Mouse (Mus musculus) brain, embryonic 14.5 days (tissue): ENCODE measurements around the gene Qpct.

Experiments
- CTCF ChIP-seq: fragments of 200-500 bp; IDR thresholded peaks from 2 replicates; pipeline ENCODE4 v1.5.1; 2012; ENCODE audit warnings: inconsistent platforms, mild to moderate bottlenecking, moderate library complexity, borderline replicate concordance; ENCODE audit not compliant: insufficient read depth, insufficient read length; ENCODE audit errors: extremely low read depth
- POLR2A ChIP-seq: fragments of 200-500 bp; IDR thresholded peaks from 2 replicates; pipeline ENCODE4 v1.6.1; 2012; ENCODE audit warnings: mild to moderate bottlenecking, inconsistent platforms, borderline replicate concordance; ENCODE audit not compliant: poor library complexity, insufficient read depth, insufficient read length, severe bottlenecking; ENCODE audit errors: extremely low read depth

DNA sequence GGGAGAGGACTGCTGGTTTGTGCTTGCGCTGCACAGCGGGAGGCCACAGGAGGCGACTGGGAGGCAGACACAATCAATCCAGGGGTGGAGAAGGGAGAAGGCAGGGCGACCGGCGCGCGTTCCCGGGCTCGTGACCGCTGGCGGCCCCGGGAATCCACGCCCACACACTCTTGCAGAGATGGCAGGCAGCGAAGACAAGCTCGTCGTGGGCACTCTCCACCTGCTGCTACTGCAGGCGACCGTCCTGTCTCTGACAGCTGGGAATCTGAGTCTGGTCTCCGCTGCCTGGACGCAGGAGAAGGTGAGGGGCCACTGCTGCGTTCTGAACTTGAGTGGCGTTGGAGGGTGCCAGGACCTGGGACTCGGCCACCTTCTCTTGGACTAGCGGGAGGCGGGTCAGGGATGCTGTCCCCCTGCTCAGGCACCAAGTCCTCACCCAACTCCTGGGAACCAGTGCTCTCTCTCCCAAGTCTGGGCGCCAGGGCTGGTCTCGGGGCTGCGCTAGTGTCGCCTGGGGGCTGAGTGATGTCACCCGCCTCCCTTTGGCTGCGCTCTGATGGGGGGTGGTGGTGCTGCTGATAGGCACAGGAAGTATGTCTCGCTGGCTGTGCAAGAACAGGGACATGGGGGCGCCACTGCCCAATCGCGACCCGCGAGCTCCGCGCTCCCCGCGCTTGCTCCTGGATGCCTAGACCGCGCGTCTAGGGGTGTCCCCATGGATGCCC, 544 bp downstream of the Qpct start:
- TF ChIP-seq CTCF (no peak), POLR2A (no peak; the same call in 1 of the 2 replicates)
